Mouse (Mus musculus): ENCODE measurements around the gene Ssbp4.

Ssbp4 gene

DNA sequence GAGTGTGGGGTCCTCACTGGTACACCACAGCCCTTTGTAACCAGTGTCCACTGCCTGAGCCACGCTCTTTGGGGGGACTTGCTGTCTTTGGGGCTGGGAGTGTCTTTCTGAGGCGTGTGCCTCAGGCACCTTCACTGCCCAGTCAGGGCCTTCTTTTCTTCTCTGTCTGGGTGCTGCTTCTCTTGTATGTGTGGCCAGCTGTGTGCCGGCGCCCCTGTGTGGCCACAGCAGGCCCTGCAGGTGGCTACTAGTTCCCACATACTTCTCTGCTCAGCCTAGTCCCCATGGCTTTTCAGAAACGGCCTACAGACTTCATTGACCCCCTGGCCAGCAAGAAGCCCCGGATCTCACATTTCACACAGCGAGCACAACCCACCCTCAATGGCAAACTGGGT is 23.4 kb downstream of the Ssbp4 start:
- DNase-seq (ENCODE audit: low spot score) = peak; percentile 58

DNA sequence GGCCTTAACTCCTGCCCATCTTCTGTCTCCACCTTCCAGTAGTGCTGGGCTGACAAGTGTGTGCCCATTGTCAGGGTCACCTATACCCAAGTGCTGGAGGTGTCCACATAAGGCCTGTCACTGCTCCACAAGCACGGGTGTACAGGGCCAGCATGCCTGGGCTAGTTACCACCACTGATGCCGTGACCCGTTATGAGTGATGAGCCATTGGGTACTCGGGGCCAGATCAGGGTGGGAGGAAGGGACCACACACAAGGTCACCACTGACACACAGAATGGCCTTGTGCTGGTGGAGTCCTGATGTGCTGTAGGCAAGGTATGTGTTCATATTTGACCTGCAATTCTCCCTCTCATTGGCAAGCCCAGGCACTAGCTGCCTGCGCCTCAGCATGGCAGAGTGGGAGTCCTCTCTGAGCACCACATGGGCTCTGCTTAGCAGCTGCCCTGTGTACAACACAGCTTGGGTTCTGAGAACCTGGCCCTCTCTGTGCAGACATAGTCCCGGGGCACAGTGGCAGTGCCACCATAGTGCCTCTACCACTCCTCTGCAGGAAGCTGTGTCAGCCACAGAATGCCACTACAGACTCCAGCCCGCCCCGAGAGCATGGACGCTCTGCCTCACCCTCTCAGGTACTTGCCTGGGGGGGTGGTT is 23.9 kb downstream of the Ssbp4 start:
- no peak for DNase-seq (ENCODE audit: low spot score)

DNA sequence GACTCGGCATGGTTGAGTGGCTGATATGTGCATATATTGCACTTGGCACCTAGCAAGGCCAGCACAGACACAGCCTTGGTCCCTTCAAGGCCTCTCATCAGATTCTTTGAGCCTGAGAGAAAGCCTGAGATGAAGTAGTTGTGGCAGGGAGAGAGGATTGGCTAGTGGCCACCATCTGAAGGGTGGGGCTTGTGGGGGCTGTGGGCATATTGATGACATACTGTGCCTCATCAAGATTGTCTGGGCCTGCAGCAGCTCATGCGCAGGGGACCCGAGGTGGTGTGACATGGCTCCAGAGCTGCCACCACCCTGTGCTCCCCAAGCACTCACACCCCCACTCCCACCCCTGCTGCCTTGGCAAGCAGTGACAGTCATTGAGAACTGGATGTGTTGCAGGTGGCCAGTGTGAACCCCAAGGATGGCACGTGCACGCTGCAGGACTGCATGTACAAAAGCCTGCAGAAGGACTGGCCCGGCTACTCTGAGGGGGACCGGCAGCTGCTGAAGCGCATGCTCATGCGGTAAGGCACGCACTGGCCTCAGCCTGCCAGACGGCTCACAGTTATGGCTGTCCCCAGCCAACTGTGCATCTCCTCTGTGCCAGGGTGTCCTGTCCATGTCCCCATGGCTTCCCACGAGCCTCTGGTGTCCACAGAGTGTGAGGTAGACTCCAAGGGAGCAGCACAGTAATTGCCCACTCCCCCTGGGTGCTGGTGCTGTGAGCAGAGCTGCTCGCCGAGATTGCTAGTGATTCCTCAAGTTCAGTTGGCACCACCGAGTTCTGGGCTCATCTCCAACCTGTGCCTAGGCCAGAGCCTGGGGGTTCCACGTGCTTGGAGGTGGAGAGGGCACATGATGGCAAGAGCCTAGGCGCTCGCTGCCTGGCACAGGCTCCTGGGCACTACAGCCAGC is 24.9 kb downstream of the Ssbp4 start:
- no peak for DNase-seq (ENCODE audit: low spot score)

GRCm38 (mm10) chr8:70577207-70577606 is 31.5 kb downstream of the Ssbp4 start:
- DNase-seq (ENCODE audit: low spot score) = no peak

DNA sequence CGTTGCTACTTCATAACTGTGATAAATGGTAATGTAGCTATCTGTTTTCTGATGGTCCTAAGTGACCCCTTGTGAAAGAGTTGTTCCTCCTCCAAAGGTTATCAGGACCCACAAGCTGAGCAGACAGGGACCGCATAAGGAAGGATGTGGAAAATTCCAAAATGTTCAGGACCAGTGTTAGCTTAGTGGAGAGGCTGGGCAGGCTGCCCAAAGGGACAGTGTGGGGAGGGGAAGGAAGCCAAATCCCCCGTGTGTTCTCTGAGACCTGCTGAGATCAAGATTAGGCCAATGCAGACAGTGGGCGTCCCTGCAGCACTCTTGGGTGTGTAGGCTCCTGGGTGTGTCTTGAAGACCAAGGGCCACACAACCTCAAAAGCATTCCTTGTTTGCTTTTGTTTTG is 33.8 kb downstream of the Ssbp4 start:
- DNase-seq (ENCODE audit: low spot score) = peak; percentile 31

- no peak for DNase-seq (ENCODE audit: low spot score)
These were observed 34.4 kb downstream of the Ssbp4 start for GRCm38 (mm10) chr8:70574302-70574701.

DNA sequence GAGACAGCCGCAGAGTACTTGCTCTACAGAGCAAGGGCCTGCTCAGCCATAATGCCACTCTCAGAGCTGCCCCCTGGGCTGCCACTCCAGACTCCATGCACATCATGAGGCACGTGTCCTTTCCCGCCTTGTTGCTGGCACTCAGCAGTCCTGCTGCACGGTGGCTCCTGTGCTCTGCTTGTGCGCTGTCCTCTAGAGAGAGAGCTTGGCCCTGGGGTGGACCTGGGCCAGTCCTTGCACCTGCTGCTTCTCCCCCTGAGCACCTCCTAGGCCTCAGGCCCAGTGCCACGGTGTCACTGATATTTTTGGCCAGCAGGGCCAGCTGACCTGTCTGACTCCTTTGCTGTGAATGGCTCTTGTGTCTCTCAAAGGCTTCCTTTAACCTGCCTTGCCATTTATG is 37.7 kb downstream of the Ssbp4 start:
- DNase-seq (ENCODE audit: low spot score) = no peak

- no peak for DNase-seq (ENCODE audit: low spot score)
These were observed 38.3 kb downstream of the Ssbp4 start for GRCm38 (mm10) chr8:70570360-70570759.

DNA sequence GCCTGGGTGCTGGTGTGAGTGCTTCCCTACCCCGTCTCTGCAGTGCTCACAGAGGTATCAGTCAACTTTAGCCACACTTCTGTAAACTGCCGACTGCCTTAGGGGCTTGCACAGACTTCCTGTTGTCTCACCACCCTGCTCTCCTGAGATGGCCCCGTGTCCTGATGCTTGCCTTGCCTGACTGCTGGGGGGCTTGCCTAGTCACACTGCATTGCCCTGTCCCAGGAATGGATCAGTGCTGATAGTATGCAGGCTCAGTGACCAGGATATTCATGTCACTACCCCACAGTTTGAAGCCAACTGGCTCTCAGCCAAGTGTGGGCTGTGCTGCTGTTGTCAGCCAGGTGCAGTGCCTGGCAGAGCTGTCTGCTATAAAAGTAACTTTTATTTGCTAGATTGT is 43.1 kb downstream of the Ssbp4 start:
- DNase-seq (ENCODE audit: low spot score) = peak; percentile 56

DNA sequence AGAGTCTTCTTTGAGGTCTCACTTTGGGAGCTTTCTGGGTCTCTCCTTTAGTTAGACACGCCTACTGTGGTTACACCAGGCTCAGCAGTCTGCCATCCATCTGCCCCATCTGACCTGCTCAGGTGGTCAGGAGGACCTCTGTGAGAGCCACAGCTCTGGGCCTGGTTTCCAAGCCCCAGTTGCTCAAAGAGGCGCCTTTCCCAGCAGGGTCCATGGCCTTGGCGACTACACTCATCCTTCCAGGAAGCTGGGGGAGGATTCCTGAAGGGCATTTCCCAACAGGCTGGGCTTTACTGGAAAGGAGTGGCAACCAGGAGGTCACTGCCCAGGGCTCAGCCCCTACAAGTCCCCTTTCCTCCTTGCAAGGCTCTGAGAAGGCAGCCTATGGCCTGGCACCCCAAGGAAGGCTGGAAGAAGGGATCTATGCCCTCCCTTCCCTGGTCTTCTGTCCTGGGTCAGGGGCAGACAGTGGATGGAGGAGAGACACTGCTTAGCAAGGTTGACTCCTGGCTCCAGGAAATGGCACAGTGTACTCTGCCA is 43.9 kb downstream of the Ssbp4 start:
- DNase-seq (ENCODE audit: low spot score) = no peak

GRCm38 (mm10) chr8:70563763-70564387 is 44.8 kb downstream of the Ssbp4 start:
- no peak for DNase-seq (ENCODE audit: low spot score)

- DNase-seq (ENCODE audit: low spot score) = no peak
These were observed 45.9 kb downstream of the Ssbp4 start for GRCm38 (mm10) chr8:70562802-70563201.

GRCm38 (mm10) chr8:70561809-70562535 is 46.7 kb downstream of the Ssbp4 start:
- peak; percentile 64 for DNase-seq (ENCODE audit: low spot score)

DNA sequence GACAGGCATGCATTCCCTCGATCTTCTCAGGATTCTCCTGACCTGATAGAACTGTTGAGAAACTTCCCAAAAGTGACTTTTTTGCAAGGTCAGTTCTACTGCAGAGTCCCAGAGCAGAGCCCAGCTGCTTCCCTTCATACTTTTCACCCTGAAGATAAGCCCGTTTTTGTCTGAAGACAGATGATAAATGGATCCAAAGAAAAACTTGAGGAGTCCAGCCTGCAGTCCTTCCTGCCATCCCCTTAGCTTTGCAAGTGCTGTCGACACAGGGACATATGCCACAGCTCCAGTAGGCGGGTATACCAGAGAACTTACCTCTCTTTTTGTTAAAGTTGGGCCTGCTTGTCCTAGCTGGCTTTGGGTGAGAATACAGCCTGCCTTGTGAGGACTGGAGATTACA is 47.3 kb downstream of the Ssbp4 start:
- no peak for DNase-seq (ENCODE audit: low spot score)

GRCm38 (mm10) chr8:70560564-70560963 is 48.1 kb downstream of the Ssbp4 start:
- no peak for DNase-seq (ENCODE audit: low spot score)

GRCm38 (mm10) chr8:70560096-70560495 is 48.6 kb downstream of the Ssbp4 start:
- peak; percentile 54 for DNase-seq (ENCODE audit: low spot score)

DNA sequence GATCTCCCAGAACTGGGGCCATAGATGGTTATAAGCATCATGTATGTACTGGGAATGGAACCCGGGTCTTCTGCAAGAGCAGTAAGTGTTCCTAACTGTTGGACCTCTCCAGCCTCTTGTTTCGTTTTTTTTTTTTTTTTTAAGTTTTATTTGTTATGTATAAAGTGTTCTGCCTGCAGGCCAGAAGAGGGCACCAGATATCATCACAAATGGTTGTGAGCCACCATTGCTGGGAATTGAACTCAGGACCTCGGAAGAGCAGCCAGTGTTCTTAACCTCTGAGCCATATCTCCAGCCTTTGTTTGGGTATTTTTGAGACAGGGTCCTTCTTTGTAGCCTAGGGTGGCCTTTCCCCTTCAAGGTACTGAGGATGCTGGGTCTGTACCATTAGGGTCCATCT is 49.7 kb downstream of the Ssbp4 start:
- DNase-seq (ENCODE audit: low spot score) = no peak

DNA sequence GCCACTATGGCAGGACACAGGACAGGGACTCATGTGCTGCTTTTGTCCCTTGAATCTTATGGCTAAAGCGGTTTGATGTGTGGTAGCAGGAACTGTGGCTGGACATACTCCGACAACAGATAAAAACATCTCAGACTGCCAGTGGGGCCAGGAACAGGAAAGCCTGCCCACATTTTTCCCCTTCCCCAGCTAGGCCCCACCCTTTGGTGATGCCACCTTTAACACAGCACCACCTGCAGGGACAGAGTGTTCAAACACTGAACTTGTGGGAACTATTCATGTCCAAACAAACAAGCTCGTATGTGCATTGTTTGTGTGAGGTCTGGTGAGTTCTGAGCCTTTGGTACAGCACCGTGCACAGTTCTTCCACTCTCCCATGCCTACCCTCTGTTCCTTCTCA is 50.3 kb downstream of the Ssbp4 start:
- DNase-seq (ENCODE audit: low spot score) = peak; percentile 48

DNA sequence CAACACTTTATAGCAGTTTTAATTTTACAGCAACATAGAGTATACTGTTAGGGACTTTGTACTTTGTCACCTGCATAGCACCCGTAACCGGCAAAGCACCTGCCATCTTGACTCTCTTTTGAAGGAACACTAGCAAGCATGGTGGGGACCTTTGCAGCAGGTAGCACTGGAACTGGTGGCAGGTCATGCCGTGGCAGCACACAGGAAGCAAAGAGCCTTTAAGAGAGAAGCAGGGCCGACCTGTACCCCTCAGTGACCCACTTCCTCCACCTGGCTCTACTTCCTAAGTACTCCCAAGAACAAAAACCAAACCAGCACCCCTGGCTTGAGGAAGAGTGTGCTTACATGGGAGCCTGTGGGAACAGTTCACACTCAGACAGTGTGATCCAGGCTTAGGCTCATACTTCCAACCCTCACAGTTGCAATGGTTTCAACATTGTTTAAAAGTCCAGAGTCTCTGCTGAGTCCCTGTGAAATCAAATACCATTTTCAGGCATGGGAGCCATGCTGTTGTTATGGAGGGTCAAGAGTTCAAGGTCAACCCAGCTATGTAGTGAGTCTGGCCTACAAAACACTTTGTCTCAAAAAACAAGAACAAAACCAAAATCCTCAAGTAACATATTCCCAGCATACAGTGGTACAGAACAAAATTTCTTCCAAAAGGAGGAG is 53.5 kb downstream of the Ssbp4 start:
- DNase-seq (ENCODE audit: low spot score) = no peak

DNA sequence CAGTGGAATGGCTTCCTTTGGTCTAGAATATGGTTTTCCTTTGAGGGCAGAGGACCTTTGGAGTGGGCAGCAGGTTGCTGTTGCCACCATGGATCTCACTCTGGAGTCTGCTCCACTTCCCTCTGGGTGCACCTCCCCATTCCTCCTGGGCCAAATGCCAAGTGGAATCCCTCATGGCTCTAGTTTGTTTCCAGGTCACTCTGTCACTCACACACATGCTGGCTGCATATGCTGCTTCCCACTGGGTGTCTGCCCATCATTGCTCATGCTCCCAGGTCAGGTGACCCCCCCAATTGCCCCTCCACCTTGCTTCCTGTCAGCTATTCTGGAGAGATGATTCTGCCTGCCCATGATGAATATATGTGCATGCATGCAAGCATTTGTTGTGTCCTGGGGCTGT is 54.9 kb downstream of the Ssbp4 start:
- peak; percentile 44 for DNase-seq (ENCODE audit: low spot score)

GRCm38 (mm10) chr8:70552836-70553235 is 55.8 kb downstream of the Ssbp4 start:
- no peak for DNase-seq (ENCODE audit: low spot score)

Measured in urinary bladder, postnatal 14 days (tissue).